Mouse (Mus musculus): ENCODE data around the gene Kcnmb2. TPM values are rescaled to one million over a fixed set of nuclear protein-coding genes. Genes with fewer than 3 reads are reported as not detected.

Gene Kcnmb2
- polyA plus RNA-seq, 1 experiment: 1.3 TPM

GRCm38 (mm10) chr3:31961175-31961574 is 58.9 kb downstream of the Kcnmb2 start:
- Histone ChIP-seq H3K27me3 (ENCODE audit: control insufficient read depth, insufficient read depth, low read length) (no peaks in the 10 kb centered on the region), H3K4me1 (ENCODE audit: control insufficient read depth, insufficient read depth, low read length) (no peaks in the 10 kb centered on the region), H3K27ac (ENCODE audit: insufficient read depth, low read length) (no peak overlapping the region), H3K4me3 (replicated peaks; ENCODE audit: insufficient read depth, low read depth, low read length) (no peak overlapping the region)
- WGBS: 38% methylated on average over 3 of the region's 3 CpGs
- no peak for DNase-seq
- no peak for TF ChIP-seq POLR2A (IDR thresholded peaks at IDR 0.05; ENCODE audit: borderline replicate concordance, insufficient read depth, low read length)
- TF ChIP-seq CTCF (IDR thresholded peaks at IDR 0.05; ENCODE audit: borderline replicate concordance, insufficient read depth, low read depth, low read length): no peak

GRCm38 (mm10) chr3:31963076-31963475 is 60.8 kb downstream of the Kcnmb2 start:
- 97% methylated on average over 3 of the region's 3 CpGs for WGBS
- TF ChIP-seq CTCF (IDR thresholded peaks at IDR 0.05; ENCODE audit: borderline replicate concordance, insufficient read depth, low read depth, low read length) (no peak), POLR2A (IDR thresholded peaks at IDR 0.05; ENCODE audit: borderline replicate concordance, insufficient read depth, low read length) (no peak)
- no peak for DNase-seq
- H3K4me1 ChIP-seq (ENCODE audit: control insufficient read depth, insufficient read depth, low read length): no peaks in the 10 kb centered on the region
- H3K27me3 ChIP-seq (ENCODE audit: control insufficient read depth, insufficient read depth, low read length): no peaks in the 10 kb centered on the region
- H3K27ac ChIP-seq (ENCODE audit: insufficient read depth, low read length): no peak overlapping the region
- H3K4me3 ChIP-seq (replicated peaks; ENCODE audit: insufficient read depth, low read depth, low read length): no peak overlapping the region

GRCm38 (mm10) chr3:31979661-31980060 is 77.4 kb downstream of the Kcnmb2 start:
- Histone ChIP-seq H3K27me3 (ENCODE audit: control insufficient read depth, insufficient read depth, low read length) (no peaks in the 10 kb centered on the region), H3K4me1 (ENCODE audit: control insufficient read depth, insufficient read depth, low read length) (no peaks in the 10 kb centered on the region; the same call in 1 of the 2 replicates), H3K27ac (ENCODE audit: insufficient read depth, low read length) (no peak overlapping the region), H3K4me3 (replicated peaks; ENCODE audit: insufficient read depth, low read depth, low read length) (no peak overlapping the region)
- WGBS: 54% methylated on average over 3 of the region's 3 CpGs
- no peak for DNase-seq
- no peak for TF ChIP-seq POLR2A (IDR thresholded peaks at IDR 0.05; ENCODE audit: borderline replicate concordance, insufficient read depth, low read length)
- no peak for TF ChIP-seq CTCF (IDR thresholded peaks at IDR 0.05; ENCODE audit: borderline replicate concordance, insufficient read depth, low read depth, low read length)

- no peaks in the 10 kb centered on the region; the same call in 1 of the 2 replicates for H3K4me1 ChIP-seq (ENCODE audit: control insufficient read depth, insufficient read depth, low read length)
- no peak for TF ChIP-seq POLR2A (IDR thresholded peaks at IDR 0.05; ENCODE audit: borderline replicate concordance, insufficient read depth, low read length)
- TF ChIP-seq CTCF (IDR thresholded peaks at IDR 0.05; ENCODE audit: borderline replicate concordance, insufficient read depth, low read depth, low read length): no peak
- DNase-seq: peak; percentile 14 to 27
- H3K27ac ChIP-seq (ENCODE audit: insufficient read depth, low read length): no peak overlapping the region
- H3K27me3 ChIP-seq (ENCODE audit: control insufficient read depth, insufficient read depth, low read length): no peaks in the 10 kb centered on the region
- 39% methylated on average over 5 of the region's 5 CpGs for WGBS
- no peak overlapping the region for H3K4me3 ChIP-seq (replicated peaks; ENCODE audit: insufficient read depth, low read depth, low read length)
Observed at GRCm38 (mm10) chr3:31982444-31982843, 80.1 kb downstream of the Kcnmb2 start.

GRCm38 (mm10) chr3:31985103-31985502 is 82.8 kb downstream of the Kcnmb2 start:
- H3K4me1 ChIP-seq (ENCODE audit: control insufficient read depth, insufficient read depth, low read length): no peaks in the 10 kb centered on the region; the same call in 1 of the 2 replicates
- no peak for TF ChIP-seq CTCF (IDR thresholded peaks at IDR 0.05; ENCODE audit: borderline replicate concordance, insufficient read depth, low read depth, low read length)
- TF ChIP-seq POLR2A (IDR thresholded peaks at IDR 0.05; ENCODE audit: borderline replicate concordance, insufficient read depth, low read length): no peak
- H3K27ac ChIP-seq (ENCODE audit: insufficient read depth, low read length): no peak overlapping the region
- 86% methylated on average over 4 of the region's 4 CpGs for WGBS
- H3K4me3 ChIP-seq (replicated peaks; ENCODE audit: insufficient read depth, low read depth, low read length): no peak overlapping the region
- H3K27me3 ChIP-seq (ENCODE audit: control insufficient read depth, insufficient read depth, low read length): no peaks in the 10 kb centered on the region
- no peak for DNase-seq

GRCm38 (mm10) chr3:31991526-31992045 is 89.3 kb downstream of the Kcnmb2 start:
- no peaks in the 10 kb centered on the region for H3K27me3 ChIP-seq (ENCODE audit: control insufficient read depth, insufficient read depth, low read length)
- TF ChIP-seq POLR2A (IDR thresholded peaks at IDR 0.05; ENCODE audit: borderline replicate concordance, insufficient read depth, low read length): no peak
- no peak for TF ChIP-seq CTCF (IDR thresholded peaks at IDR 0.05; ENCODE audit: borderline replicate concordance, insufficient read depth, low read depth, low read length)
- DNase-seq: no peak
- WGBS: 84% methylated on average over 5 of the region's 5 CpGs
- H3K4me3 ChIP-seq (replicated peaks; ENCODE audit: insufficient read depth, low read depth, low read length): no peak overlapping the region
- H3K27ac ChIP-seq (ENCODE audit: insufficient read depth, low read length): no peak overlapping the region
- H3K4me1 ChIP-seq (ENCODE audit: control insufficient read depth, insufficient read depth, low read length): no peaks in the 10 kb centered on the region

GRCm38 (mm10) chr3:32011566-32011965 is 109.3 kb downstream of the Kcnmb2 start:
- H3K4me3 ChIP-seq (replicated peaks; ENCODE audit: insufficient read depth, low read depth, low read length): no peak overlapping the region
- 92% methylated on average over 5 of the region's 5 CpGs for WGBS
- no peak overlapping the region for H3K27ac ChIP-seq (ENCODE audit: insufficient read depth, low read length)
- H3K27me3 ChIP-seq (ENCODE audit: control insufficient read depth, insufficient read depth, low read length): no peaks in the 10 kb centered on the region
- H3K4me1 ChIP-seq (ENCODE audit: control insufficient read depth, insufficient read depth, low read length): no peaks in the 10 kb centered on the region
- TF ChIP-seq CTCF (IDR thresholded peaks at IDR 0.05; ENCODE audit: borderline replicate concordance, insufficient read depth, low read depth, low read length) (no peak), POLR2A (IDR thresholded peaks at IDR 0.05; ENCODE audit: borderline replicate concordance, insufficient read depth, low read length) (no peak)
- DNase-seq: no peak

- peak; percentile 37 to 57 for DNase-seq
- TF ChIP-seq POLR2A (IDR thresholded peaks at IDR 0.05; ENCODE audit: borderline replicate concordance, insufficient read depth, low read length): no peak
- no peak for TF ChIP-seq CTCF (IDR thresholded peaks at IDR 0.05; ENCODE audit: borderline replicate concordance, insufficient read depth, low read depth, low read length)
- WGBS: 63% methylated on average over 12 of the region's 12 CpGs
- no peak overlapping the region for H3K27ac ChIP-seq (ENCODE audit: insufficient read depth, low read length)
- no peak overlapping the region for H3K4me3 ChIP-seq (replicated peaks; ENCODE audit: insufficient read depth, low read depth, low read length)
- no peaks in the 10 kb centered on the region for H3K4me1 ChIP-seq (ENCODE audit: control insufficient read depth, insufficient read depth, low read length)
- no peaks in the 10 kb centered on the region for H3K27me3 ChIP-seq (ENCODE audit: control insufficient read depth, insufficient read depth, low read length)
Observed at GRCm38 (mm10) chr3:32012205-32012931, 110.1 kb downstream of the Kcnmb2 start.

Measured in cerebellum, adult 2 months (tissue).